Mouse (Mus musculus) hindbrain, embryonic 11.5 days (tissue): ENCODE measurements at regions not wholly inside any gene's neighbourhood (a gene's known extent, or its start where the extent isn't known, plus 50 kb on each side); places are given as distances from the start of the nearest gene placed in this dataset.

ENCODE experiments used
- ATAC-seq: fragments of 200-750 bp; cut with Nextera tagmentation; 2 replicates; pipeline ENCODE4 v1.8.0; 2017; ENCODE audit warnings: mild to moderate bottlenecking, moderate TSS enrichment, moderate library complexity; ENCODE audit not compliant: low FRiP score
- DNase-seq: peaks from one replicate; pipeline ENCODE4 v3.0.0-alpha.2; 2015; ENCODE audit warnings: low spot score
- H3K27ac ChIP-seq: fragments of 300-500 bp; sonication (generic); 2 replicates; pipeline ENCODE4 v1.5.1; 2014; ENCODE audit warnings: mild to moderate bottlenecking, low read depth, low read length
- H3K27me3 ChIP-seq: fragments of 300-500 bp; sonication (generic); 2 replicates; pipeline ENCODE4 v1.6.1; 2014; ENCODE audit warnings: mild to moderate bottlenecking, low read length, moderate library complexity, mixed read lengths; ENCODE audit not compliant: control insufficient read depth, insufficient read depth
- H3K36me3 ChIP-seq: fragments of 300-500 bp; sonication (generic); 2 replicates; pipeline ENCODE4 v1.6.1; 2014; ENCODE audit warnings: mild to moderate bottlenecking, low read length, moderate library complexity, mixed read lengths; ENCODE audit not compliant: control insufficient read depth, insufficient read depth
- H3K4me1 ChIP-seq: fragments of 300-500 bp; sonication (generic); replicated peaks from 2 replicates; pipeline ENCODE4 v1.6.1; 2014; ENCODE audit warnings: low read length, mixed read lengths; ENCODE audit not compliant: control insufficient read depth, insufficient read depth
- H3K4me2 ChIP-seq: fragments of 300-500 bp; sonication (generic); replicated peaks from 2 replicates; pipeline ENCODE4 v1.6.1; 2014; ENCODE audit warnings: mild to moderate bottlenecking, low read depth, low read length
- H3K4me3 ChIP-seq: fragments of 300-500 bp; sonication (generic); 2 replicates; pipeline ENCODE4 v1.5.1; 2014; ENCODE audit warnings: low read depth, low read length
- H3K9ac ChIP-seq: fragments of 300-500 bp; sonication (generic); 2 replicates; pipeline ENCODE4 v1.6.1; 2014; ENCODE audit warnings: low read depth, low read length
- H3K9me3 ChIP-seq: fragments of 300-500 bp; sonication (generic); 2 replicates; pipeline ENCODE4 v1.6.1; 2016; ENCODE audit warnings: low read length; ENCODE audit not compliant: control insufficient read depth
- WGBS: fragments of 180-500 bp; shearing (Covaris S2); extraction: QIAGEN DNeasy Blood & Tissue Kit; methylation state at CpG from one replicate; pipeline ENCODE4 v1.1.7; 2014; 5-methylcytosine and 5-hydroxymethylcytosine counted together

GRCm38 (mm10) chr11:79833817-79834216, 128.4 kb downstream of the Utp6 start:
- WGBS: 36% methylated on average over 2 of the region's 2 CpGs
- no peaks in the 10 kb centered on the region for H3K27me3 ChIP-seq
- H3K9ac ChIP-seq: no peak overlapping the region
- H3K9me3 ChIP-seq: no peaks in the 10 kb centered on the region
- H3K36me3 ChIP-seq: no peaks in the 10 kb centered on the region
- ATAC-seq (no peak), DNase-seq (peak; percentile 7)
- H3K4me1 ChIP-seq: no peaks in the 10 kb centered on the region
- H3K27ac ChIP-seq: no peak overlapping the region
- H3K4me3 ChIP-seq: no peak overlapping the region
- H3K4me2 ChIP-seq: no peak overlapping the region

- Histone ChIP-seq H3K27ac (no peak overlapping the region), H3K27me3 (no peaks in the 10 kb centered on the region), H3K36me3 (no peaks in the 10 kb centered on the region), H3K4me3 (no peak overlapping the region), H3K9me3 (no peaks in the 10 kb centered on the region), H3K9ac (no peak overlapping the region), H3K4me2 (no peak overlapping the region), H3K4me1 (no peaks in the 10 kb centered on the region)
- DNase-seq (no peak), ATAC-seq (no peak)
- 93% methylated on average over 11 of the region's 11 CpGs for WGBS
Observed at GRCm38 (mm10) chr11:79831591-79832320, 130.4 kb downstream of the Utp6 start.

GRCm38 (mm10) chr11:79830567-79831055, 131.6 kb downstream of the Utp6 start:
- Histone ChIP-seq H3K9ac (no peak overlapping the region), H3K4me2 (no peak overlapping the region), H3K27me3 (no peaks in the 10 kb centered on the region), H3K4me1 (no peaks in the 10 kb centered on the region), H3K27ac (no peak overlapping the region), H3K4me3 (no peak overlapping the region), H3K36me3 (no peaks in the 10 kb centered on the region), H3K9me3 (no peaks in the 10 kb centered on the region)
- WGBS: 94% methylated on average over 5 of the region's 5 CpGs
- ATAC-seq (no peak), DNase-seq (no peak)

GRCm38 (mm10) chr11:79827034-79827433, 135.2 kb downstream of the Utp6 start:
- Histone ChIP-seq H3K4me2 (no peak overlapping the region), H3K4me1 (no peaks in the 10 kb centered on the region), H3K9ac (no peak overlapping the region), H3K27me3 (no peaks in the 10 kb centered on the region), H3K9me3 (no peaks in the 10 kb centered on the region), H3K27ac (no peak overlapping the region), H3K4me3 (no peak overlapping the region), H3K36me3 (no peaks in the 10 kb centered on the region)
- no peak for DNase-seq
- WGBS: 96% methylated on average over 3 of the region's 3 CpGs
- no peak for ATAC-seq

- ATAC-seq (no peak), DNase-seq (no peak)
- no peak overlapping the region for H3K4me2 ChIP-seq
- WGBS: 71% methylated on average over 4 of the region's 4 CpGs
- H3K9ac ChIP-seq: no peak overlapping the region
- no peaks in the 10 kb centered on the region for H3K27me3 ChIP-seq
- no peak overlapping the region for H3K4me3 ChIP-seq
- H3K9me3 ChIP-seq: no peaks in the 10 kb centered on the region
- no peaks in the 10 kb centered on the region for H3K36me3 ChIP-seq
- H3K4me1 ChIP-seq: no peaks in the 10 kb centered on the region
- no peak overlapping the region for H3K27ac ChIP-seq
Observed at GRCm38 (mm10) chr11:79825881-79826280, 136.3 kb downstream of the Utp6 start.

GRCm38 (mm10) chr11:79823631-79824310, 138.4 kb downstream of the Utp6 start:
- DNase-seq: no peak
- no peak overlapping the region for H3K27ac ChIP-seq

GRCm38 (mm10) chr11:79821986-79822385, 140.2 kb downstream of the Utp6 start:
- Histone ChIP-seq H3K4me3 (no peak overlapping the region), H3K27me3 (no peaks in the 10 kb centered on the region), H3K36me3 (no peaks in the 10 kb centered on the region), H3K4me2 (no peak overlapping the region), H3K9ac (no peak overlapping the region), H3K9me3 (no peaks in the 10 kb centered on the region), H3K27ac (no peak overlapping the region), H3K4me1 (no peaks in the 10 kb centered on the region)
- 85% methylated on average over 5 of the region's 5 CpGs for WGBS
- no peak for DNase-seq
- ATAC-seq: no peak

More at GRCm38 (mm10) chr11:79823631-79824310, 138.4 kb downstream of the Utp6 start:
- H3K36me3 ChIP-seq: no peaks in the 10 kb centered on the region
- no peaks in the 10 kb centered on the region for H3K9me3 ChIP-seq
- H3K27me3 ChIP-seq: no peaks in the 10 kb centered on the region
- ATAC-seq: no peak
- no peaks in the 10 kb centered on the region for H3K4me1 ChIP-seq
- H3K4me2 ChIP-seq: no peak overlapping the region
- no peak overlapping the region for H3K9ac ChIP-seq
- 90% methylated on average over 11 of the region's 11 CpGs for WGBS
- H3K4me3 ChIP-seq: no peak overlapping the region

- WGBS: 99% methylated on average over 3 of the region's 3 CpGs
- Histone ChIP-seq H3K9me3 (no peaks in the 10 kb centered on the region), H3K27ac (no peak overlapping the region), H3K4me3 (no peak overlapping the region), H3K9ac (no peak overlapping the region), H3K4me2 (no peak overlapping the region), H3K4me1 (no peaks in the 10 kb centered on the region), H3K27me3 (no peaks in the 10 kb centered on the region), H3K36me3 (no peaks in the 10 kb centered on the region)
- no peak for ATAC-seq
- DNase-seq: no peak
Observed at GRCm38 (mm10) chr11:79815156-79815555, 147.0 kb downstream of the Utp6 start.
